Mouse (Mus musculus) hematopoietic stem cell, adult 5-6 weeks (primary cell): ENCODE data around the gene Dnajb2. TPM values are rescaled to one million over a fixed set of nuclear protein-coding genes. Genes with fewer than 3 reads are reported as not detected.
"Not testable (repeated sequence)": the region's sequence is repeated elsewhere in the genome, so short reads cannot be mapped to it uniquely, and the experiment has no call there.

Source experiments
- ATAC-seq, 2 experiments: fragments of 125-278 bp in 1 of 2; replicated peaks in 1 of 2; 2 replicates each; pipeline ENCODE4 v1.8.0; 2016 to 2017; ENCODE audit warnings: inconsistent platforms in 2 of 2, mild to moderate bottlenecking in 2 of 2, moderate number of reproducible peaks in 2 of 2, low read depth in 1 of 2, moderate TSS enrichment in 1 of 2; ENCODE audit not compliant: low FRiP score in 2 of 2, poor library complexity in 2 of 2, severe bottlenecking in 2 of 2, insufficient read depth in 1 of 2, low TSS enrichment in 1 of 2
- total RNA-seq: library from RNA; stranded (forward); fragments of 172-1452, 232-1000 nt; gene quantifications from 2 replicates; pipeline ENCODE4 v1.2.3, GENCODE M21; 2017

Gene Dnajb2
- total RNA-seq, 1 experiment from 2014 or later = 12.5 TPM

DNA sequence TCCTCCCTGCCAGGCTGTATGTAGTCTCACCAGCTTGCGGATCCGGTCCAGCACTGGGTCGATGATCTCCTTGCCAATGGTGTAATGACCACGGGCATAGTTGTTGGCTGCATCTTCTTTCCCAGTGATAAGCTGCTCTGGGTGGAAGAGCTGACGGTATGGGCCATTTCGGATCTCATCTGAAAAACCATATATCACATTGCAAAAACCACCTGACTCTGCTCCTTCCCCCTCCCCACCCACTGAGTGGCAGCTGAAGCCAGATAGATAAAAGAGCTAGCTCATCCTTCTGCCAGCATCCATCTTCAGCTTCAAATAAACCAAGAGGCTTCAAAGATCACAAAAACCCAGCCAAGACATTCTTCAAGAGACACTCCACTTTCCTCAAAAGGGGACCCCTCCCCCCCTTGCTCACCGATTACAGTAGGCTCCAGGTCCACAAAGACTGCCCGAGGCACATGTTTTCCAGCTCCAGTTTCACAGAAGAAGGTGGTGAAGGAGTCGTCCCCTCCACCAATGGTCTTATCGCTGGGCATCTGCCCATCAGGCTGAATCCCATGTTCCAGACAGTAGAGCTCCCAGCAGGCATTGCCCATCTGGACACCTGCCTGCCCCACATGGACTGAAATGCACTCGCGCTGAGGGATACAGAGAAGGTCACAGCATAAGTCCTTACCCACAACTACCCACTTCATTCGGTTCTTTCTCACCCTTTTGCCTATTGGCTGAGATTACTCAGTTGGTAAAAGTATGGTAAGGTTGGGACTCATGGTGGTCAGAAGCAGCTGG lies 19.2 kb upstream of the Dnajb2 start:
- no peak for ATAC-seq

DNA sequence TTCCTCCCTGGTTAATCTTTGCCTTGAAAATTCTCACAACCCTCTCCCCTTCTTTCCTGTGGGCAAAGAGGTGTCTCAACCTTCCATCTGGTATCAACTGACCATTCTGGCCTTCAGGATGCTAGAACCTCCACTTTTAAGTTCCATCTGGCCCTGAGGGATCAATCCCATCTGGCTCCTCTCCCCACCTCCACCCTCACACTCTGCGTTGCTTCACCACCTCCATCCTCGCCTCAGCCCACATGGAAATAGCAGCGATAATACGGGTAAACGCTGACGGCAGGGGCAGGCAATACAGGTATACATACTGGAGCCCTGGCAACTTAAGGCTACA lies 18.3 kb upstream of the Dnajb2 start:
- ATAC-seq = no peak

DNA sequence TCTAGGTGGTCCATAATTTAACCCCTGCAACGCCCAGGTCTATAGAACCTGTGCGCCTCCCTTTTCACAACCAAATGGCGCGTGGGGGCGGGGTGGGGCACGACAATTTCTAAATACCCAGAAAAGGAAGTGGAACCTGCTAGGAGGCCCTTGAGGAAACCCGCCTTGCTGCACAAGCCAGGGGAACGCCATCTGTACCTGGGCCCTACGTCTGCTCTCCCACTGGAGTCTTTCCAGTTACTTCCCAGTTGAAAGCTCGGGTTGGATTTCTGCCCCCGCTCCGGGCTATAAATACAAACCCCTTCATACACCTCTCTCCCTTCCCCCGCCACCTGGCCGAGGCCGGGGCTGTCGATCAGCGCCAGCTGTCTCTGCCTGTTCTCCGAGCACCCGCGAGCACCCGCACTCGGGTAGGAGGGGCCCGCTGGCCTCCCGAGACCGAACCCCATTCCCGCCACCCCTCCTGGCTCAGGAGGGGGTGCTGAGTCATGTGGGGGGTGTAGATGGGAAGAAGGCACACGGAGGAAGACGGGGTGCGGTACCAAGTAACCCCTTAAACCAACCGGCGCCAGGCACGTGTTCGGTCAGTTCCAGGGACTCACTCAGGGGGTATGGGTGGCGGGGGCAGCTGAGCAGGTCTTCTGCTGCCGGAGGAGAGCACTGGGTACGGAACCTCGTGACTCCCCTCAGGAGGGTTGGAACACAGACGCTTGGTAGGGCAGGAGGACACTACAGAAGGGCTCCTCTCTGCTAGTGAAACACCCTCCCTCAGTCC lies 17.8 kb upstream of the Dnajb2 start:
- ATAC-seq = peak; percentile 22 to 27; a peak in 3 of 4 replicates

- peak; percentile 84 to 86 for ATAC-seq
Measured at GRCm38 (mm10) chr1:75219078-75219477, 17.1 kb upstream of the Dnajb2 start.

DNA sequence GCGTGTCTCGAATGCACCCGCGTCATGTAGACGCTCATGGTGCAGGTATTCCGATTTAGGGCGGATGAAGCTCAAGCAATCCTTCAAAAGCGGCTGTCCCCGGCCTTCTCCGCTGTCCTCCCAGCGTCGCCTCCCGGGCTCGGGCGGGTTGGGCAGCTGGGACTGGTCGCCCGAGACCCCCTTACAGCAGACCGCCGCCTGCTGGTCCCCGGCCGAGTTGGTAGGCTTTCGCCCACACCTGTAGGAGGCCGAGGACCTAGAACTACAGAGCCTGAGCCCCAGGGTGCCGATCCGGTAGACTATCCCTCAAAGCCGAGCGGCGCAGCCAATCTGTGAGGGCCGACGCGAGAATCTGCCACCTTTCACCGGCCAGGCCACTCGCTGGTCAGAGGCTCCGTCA lies 16.7 kb upstream of the Dnajb2 start, which contains the start of gene Tuba4a:
Tuba4a (minus strand) TSS at position 335 of the 400 bp plus-strand sequence.
- peak in 1 of 2 experiments; percentile 5; a peak in 1 of 4 replicates for ATAC-seq

GRCm38 (mm10) chr1:75221538-75221937 lies 14.7 kb upstream of the Dnajb2 start:
- ATAC-seq = no peak

DNA sequence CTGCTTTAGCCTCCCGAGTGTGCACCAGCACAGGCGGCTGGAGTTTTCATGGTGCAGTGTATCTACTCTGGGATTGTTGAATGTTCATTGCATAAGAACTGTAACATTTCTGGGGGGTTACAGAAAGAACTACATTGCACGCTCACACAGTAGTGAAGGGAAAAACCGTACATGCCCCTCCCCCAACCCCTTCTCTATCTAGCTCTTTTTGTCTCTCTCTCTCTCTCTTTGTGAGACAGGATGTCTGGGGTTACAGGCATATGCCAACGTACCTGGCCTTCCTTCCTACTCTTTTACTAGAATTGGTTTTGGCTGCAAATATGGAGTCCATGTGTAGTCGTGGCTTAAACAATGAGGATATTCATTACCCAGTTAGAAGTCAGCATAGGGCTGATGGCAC lies 13.3 kb upstream of the Dnajb2 start:
- no peak for ATAC-seq

DNA sequence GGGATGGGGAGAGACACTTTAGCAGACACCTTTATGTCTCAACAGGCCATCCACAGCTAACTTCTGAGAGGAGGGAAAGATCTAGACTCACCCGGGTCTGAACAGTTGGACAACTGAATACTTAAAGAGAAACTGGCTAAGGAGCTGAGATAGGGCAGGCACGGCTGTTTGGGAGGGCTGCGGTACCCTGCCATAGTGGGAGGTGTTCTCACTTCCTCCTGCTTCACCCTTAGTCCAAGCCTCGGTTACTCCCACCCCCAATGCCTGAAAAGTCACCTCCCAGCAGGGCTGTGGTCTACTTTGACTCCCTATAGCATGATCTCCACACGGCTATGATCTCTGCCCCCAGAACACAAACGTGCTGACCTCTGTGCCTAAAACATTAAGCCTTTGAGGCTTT lies 12.7 kb upstream of the Dnajb2 start:
- ATAC-seq = peak; percentile 48 to 53; a peak in 3 of 4 replicates

GRCm38 (mm10) chr1:75225473-75225872 lies 10.7 kb upstream of the Dnajb2 start:
- no peak for ATAC-seq

DNA sequence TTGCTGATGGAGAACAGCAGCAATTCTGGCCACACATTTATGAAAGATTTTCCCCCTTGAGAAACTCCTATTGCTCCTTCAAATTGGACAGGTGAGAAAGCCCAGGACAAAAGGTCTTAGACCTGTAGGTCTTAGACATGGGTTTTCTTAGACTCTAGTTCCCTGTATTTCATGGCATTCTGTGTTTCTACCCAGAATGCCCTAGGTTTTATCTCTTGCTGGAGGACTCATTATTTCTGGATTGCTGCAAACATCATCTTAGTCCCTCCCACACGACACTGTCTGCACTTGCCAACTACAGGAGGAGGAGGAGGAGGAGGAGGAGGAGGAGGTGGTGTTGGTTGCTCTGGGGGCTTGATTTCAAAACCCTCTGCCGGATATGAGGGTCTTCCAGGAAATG lies 10.1 kb upstream of the Dnajb2 start:
- no peak for ATAC-seq

DNA sequence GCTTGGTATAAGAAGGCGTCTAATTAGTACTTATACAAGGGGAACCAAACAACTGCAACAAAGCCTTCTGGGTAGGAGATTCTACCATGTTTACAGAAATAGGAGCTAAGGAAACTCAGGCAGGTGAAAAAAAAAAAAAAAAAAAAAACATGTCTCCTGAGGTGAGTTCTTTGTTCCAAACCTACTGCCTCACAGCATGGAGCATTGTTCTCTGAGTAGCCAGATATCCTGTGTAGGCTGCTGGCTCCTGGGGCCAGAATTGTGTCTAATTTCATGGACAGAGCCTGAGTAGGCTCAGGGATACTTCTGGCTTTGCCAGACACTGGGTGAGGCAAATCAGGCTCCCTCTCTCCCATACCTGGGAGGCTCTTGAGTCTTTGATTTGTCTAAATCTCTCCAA lies 8.6 kb upstream of the Dnajb2 start:
- ATAC-seq = no peak

DNA sequence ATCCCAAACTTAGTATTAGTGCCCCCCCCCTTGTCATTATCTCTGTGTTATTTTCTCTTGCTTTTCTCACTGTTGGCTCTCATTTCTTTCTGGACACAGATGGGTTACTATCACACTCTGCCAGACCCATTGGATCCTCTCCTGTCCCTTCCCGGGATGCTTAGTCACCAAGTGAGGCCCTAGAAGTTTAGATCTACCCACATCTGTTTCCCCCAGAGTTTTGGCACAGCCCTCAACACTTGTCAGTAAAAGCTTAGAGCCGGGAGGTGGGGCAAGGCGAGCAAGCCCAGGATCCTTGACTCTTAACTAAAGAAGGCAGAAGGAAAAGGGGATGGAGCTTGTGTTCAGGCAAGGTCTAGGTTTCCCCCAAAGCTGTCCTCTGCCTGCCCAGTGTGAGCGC lies 7.0 kb upstream of the Dnajb2 start:
- ATAC-seq = peak; percentile 79 to 82

DNA sequence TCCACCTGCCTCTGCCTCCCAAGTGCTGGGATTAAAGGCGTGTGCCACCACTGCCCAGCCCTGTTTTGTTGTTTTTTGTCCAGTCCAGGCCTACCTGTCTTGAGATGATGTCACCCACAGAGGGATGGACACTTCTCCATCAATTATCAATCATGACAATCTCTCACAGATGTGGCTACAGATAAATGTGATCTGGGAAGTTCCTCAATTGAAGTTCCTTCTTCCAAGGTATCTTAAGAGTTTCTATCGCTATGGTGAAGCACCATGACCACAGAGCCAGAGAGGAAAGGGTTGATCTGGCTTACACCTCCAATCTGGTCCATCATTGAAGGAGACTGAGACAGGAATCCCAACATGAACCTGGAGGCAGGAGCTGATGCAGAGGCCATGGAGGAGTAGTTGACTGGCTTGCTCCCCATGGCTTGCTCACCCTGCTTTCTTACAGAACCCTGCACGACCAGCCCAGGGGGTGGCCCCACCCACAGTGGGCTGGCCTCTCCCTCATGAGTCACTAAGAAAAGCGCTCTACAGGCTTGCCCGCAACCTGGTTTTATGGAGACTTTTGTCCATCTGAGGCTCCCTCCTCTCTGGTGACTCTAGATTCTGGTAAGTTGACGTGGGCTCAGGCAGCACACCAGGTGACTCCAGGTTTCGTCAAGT lies 5.7 kb upstream of the Dnajb2 start:
- no peak for ATAC-seq

DNA sequence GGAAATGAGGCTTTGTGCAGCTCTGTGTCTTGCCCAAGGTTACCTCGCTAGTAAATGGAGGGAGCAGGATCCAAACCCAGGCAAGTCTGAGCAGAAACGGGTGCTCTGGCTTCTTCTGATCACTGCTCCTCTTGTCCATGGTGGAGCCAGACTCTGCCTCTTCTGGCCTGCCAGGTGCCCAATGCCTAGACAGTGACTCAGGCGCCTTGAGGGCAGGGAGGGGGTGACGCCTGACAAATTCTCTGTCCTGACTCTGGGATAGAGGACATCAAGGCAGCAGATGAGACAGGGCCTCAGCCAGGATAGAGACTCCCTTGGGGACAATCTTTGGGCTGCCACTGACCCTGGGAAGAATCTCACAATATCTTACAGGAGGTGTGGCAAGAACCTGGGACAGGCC lies 5.0 kb upstream of the Dnajb2 start:
- no peak for ATAC-seq

GRCm38 (mm10) chr1:75231664-75232152 lies 4.5 kb upstream of the Dnajb2 start, which contains the start of gene A630095N17Rik:
Gene A630095N17Rik, minus strand, starts transcription at chr1:75232102.
- ATAC-seq = no peak

- not testable (repeated sequence) for ATAC-seq
Measured at GRCm38 (mm10) chr1:75232489-75232888, 3.7 kb upstream of the Dnajb2 start.

DNA sequence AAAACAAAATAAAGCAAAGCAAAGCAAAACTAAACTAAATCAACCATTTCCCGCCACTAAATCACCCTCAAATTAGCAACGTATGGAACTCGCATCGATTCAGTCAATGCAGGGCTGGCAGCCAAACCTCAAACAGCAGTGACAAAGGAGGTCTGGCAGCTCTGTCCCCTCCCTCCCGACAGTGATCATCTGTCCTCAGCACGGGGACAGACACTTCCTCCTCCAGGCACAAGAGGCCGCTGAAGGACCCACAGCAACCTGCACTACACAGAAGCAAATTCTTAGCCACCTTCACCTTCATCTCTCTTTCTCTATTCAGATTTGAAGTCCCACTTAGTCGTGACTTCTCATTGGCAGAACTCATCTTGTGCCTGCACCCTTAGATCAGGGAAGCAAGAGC lies 1.6 kb upstream of the Dnajb2 start:
- peak; percentile 73 to 78 for ATAC-seq

DNA sequence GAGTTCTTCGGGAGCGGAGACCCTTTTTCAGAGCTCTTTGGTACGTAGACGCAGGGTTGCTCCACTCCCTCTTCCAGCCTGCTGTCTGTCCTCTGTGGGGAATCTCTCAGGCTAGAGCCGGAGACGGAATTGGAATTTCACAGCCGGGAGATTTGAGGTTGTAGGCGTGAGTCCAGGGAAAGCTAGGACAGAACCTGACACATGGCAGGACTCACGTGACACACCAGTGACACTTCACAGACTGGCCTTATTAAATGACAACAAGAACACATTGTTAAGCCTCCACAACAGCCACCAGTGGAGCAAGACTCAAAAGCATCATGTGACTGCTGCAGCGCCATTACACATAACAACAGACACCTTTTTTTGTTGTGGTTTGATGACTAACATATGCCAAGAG lies 3.4 kb downstream of the Dnajb2 start:
- no peak for ATAC-seq
